Mouse (Mus musculus) C2C12 (cell line): ENCODE measurements around the gene Mkrn3. TPM values are rescaled to one million over a fixed set of nuclear protein-coding genes. Genes with fewer than 3 reads are reported as not detected.

Experiments
- H3K27me3 ChIP-seq: one replicate; pipeline ENCODE4 v1.6.1; 2011; ENCODE audit not compliant: control insufficient read depth, insufficient read depth, insufficient read length
- H3K36me3 ChIP-seq: one replicate; pipeline ENCODE4 v1.6.1; 2011; ENCODE audit not compliant: control insufficient read depth, insufficient read depth
- H3K4me3 ChIP-seq: one replicate; pipeline ENCODE4 v1.5.1; 2011; ENCODE audit warnings: mild to moderate bottlenecking, control low read depth; ENCODE audit not compliant: poor library complexity, insufficient read depth, severe bottlenecking
- H3K79me2 ChIP-seq: one replicate; pipeline ENCODE4 v1.6.1; 2011; ENCODE audit not compliant: control insufficient read depth, insufficient read depth
- H3K79me3 ChIP-seq: one replicate; pipeline ENCODE4 v1.6.1; 2011; ENCODE audit warnings: low read depth, control low read depth
- H3ac ChIP-seq: one replicate; pipeline ENCODE3; 2011; ENCODE audit warnings: low read depth; ENCODE audit not compliant: control insufficient read depth, insufficient read length
- CEBPB ChIP-seq: IDR thresholded peaks from one replicate; pipeline ENCODE4 v1.6.1; 2011; ENCODE audit warnings: low read depth, mild to moderate bottlenecking, control low read depth, moderate library complexity
- CTCF ChIP-seq: IDR thresholded peaks from one replicate; pipeline ENCODE4 v1.5.1; 2011; ENCODE audit not compliant: control insufficient read depth, insufficient read depth, insufficient read length
- FOSL1 ChIP-seq: IDR thresholded peaks from one replicate; pipeline ENCODE4 v1.8.0; 2011; ENCODE audit warnings: mild to moderate bottlenecking, low read length; ENCODE audit not compliant: poor library complexity, insufficient read depth, severe bottlenecking
- MAX ChIP-seq: IDR thresholded peaks from one replicate; pipeline ENCODE4 v1.6.1; 2011; ENCODE audit warnings: mild to moderate bottlenecking, control low read depth
- MYOD1 ChIP-seq: IDR thresholded peaks from one replicate; pipeline ENCODE4 v1.6.1; 2011; ENCODE audit warnings: low read depth; ENCODE audit not compliant: control insufficient read depth, insufficient read length
- MYOG ChIP-seq: IDR thresholded peaks from one replicate; pipeline ENCODE4 v1.6.1; 2011; ENCODE audit not compliant: control insufficient read depth, insufficient read length; ENCODE audit errors: extremely low read depth
- USF1 ChIP-seq: IDR thresholded peaks from one replicate; pipeline ENCODE4 v1.6.1; 2011; ENCODE audit warnings: low read depth, mild to moderate bottlenecking, control low read depth, moderate library complexity
- long read RNA-seq, 2 experiments: library from polyadenylated mRNA; unstranded; transcript quantifications; one replicate each; pipeline ENCODE4 v2.0.0; 2019 to 2020
- polyA plus RNA-seq: library from polyadenylated mRNA; unstranded; fragments of >200 nt; fragmentation: generic; extraction: Trizol; gene quantifications from one replicate; pipeline ENCODE4 v1.2.1, GENCODE M21; 2012; ENCODE audit warnings: missing spikeins

Mkrn3 gene
- 0.83 TPM for polyA plus RNA-seq
- long read RNA-seq, experiment 1, partial matches to known transcripts = 0 of 2 reads
- long read RNA-seq, experiment 1, other reads (novel, unspliced or antisense) = 0 of 2 reads
- long read RNA-seq, experiment 2, partial matches to known transcripts = 0 of 3 reads
- long read RNA-seq, experiment 2, other reads (novel, unspliced or antisense) = 0 of 3 reads

- Histone ChIP-seq H3K36me3 (no peaks in the 10 kb centered on the region), H3K79me2 (peaks cover 18% of the 10 kb centered on the region), H3K27me3 (peaks cover 3% of the 10 kb centered on the region), H3K4me3 (peak within 1 kb of the TSS; percentile 63), H3ac (peak within 1 kb of the TSS; percentile 58), H3K79me3 (peaks cover 6% of the 10 kb centered on the region)
- TF ChIP-seq MAX = peak; percentile 55
- no peak for TF ChIP-seq CEBPB
These were observed at the start of gene Mkrn3 for GRCm38 (mm10) chr7:62419493-62420360. Gene Mkrn3, minus strand, starts transcription at chr7:62420139.

- Histone ChIP-seq H3K27me3 (no peaks in the 10 kb centered on the region), H3K36me3 (no peaks in the 10 kb centered on the region), H3K79me2 (peaks cover 21% of the 10 kb centered on the region), H3ac (peak within 1 kb of the TSS; percentile 90), H3K4me3 (peak within 1 kb of the TSS; percentile 34), H3K79me3 (no peaks in the 10 kb centered on the region)
- TF ChIP-seq CEBPB (no peak), MYOD1 (no peak), USF1 (no peak), MYOG (no peak), CTCF (no peak), MAX (no peak), FOSL1 (no peak)
These were observed 44.2 kb upstream of the Mkrn3 start, which contains the start of gene Peg12 for GRCm38 (mm10) chr7:62463878-62464755. Gene Peg12, minus strand, starts transcription at chr7:62464510.

DNA sequence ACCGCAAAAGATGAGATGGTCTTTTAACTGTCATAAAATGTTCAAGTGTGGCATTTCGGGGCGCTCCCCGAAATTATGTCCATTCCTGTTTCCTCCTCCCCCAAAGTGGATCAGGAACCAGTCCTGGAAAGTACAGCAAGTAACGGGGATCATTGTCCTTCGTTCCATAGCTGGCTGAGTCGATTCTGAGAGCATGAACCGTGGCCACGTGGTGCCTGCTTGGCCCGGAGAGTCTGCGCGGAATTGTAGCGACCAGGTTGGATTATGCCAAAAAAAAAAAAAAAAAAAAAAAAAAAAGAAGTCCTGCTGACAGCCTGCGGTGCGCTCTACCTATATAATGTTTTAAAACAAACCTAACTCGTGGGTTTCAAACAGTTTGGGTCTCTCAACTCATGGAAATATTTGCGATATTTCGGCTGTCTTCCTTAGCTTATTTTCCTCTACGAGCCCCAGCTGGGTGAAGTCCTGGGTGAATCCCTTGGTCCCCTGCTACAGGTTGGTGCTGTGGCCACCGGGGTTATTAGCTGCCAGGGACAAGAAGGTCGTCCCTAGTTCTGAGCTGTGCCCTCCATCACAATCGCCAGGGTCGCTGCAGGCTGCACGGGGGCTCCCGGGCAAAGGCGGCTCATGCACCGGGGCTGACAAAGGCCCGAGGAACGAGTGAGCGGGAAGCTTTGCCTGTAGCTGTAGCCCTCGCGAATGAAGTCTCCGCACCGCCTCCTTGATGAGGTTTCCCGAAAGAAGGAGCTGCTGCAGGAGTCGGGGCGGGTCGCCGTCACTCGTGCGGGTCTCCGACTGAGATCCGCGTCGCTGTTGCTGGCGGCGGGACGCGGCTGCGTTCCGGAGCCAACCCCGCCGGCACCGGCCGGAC is 43.3 kb upstream of the Mkrn3 start:
- H3K79me2 ChIP-seq = peaks cover 21% of the 10 kb centered on the region
- peak overlapping the region; percentile 90 for H3ac ChIP-seq
- TF ChIP-seq USF1 (peak; percentile 76), MYOG (no peak)
- peak overlapping the region; percentile 34 for H3K4me3 ChIP-seq
- no peaks in the 10 kb centered on the region for H3K36me3 ChIP-seq
- H3K27me3 ChIP-seq = no peaks in the 10 kb centered on the region
- H3K79me3 ChIP-seq = no peaks in the 10 kb centered on the region

DNA sequence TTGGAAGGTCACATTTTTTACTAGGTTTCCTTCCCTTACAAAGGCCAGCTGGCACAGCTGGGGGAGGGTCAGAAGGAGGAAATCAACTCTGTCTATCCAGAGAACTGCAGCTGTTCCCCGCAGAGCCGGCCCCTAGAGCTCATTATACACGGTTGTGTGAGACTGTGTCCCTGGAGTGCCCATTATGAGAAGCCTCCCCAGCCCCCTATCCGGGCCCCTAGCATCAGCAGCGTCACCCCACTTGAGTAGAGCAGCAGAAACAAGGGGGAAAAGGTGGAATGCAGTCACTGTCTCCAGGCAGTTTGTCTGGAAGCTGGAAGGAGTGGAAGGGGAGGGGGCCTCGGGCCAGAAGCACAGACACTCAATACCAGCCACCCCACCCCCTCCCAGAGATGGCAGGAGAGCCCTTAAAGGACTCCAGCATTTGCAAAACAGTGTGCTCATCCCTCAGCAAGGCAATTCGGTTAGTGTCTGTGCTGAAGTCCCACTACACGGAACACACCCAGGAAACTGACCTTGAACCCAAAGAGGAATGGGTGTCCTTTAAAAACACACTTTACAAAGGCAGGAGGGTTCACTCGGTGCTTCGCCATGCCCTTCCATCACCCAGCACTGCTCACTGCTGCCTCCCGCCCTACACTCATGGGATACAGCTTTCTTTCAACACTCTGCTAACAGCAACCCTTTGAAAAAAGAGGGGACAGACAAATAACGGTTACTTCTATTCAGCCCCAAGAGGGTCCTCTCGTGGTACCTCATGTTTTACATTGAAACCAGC is 42.5 kb upstream of the Mkrn3 start:
- H3K27me3 ChIP-seq = no peaks in the 10 kb centered on the region
- TF ChIP-seq MYOD1 (no peak), CTCF (no peak), FOSL1 (no peak), USF1 (no peak), MAX (no peak), CEBPB (no peak), MYOG (no peak)
- no peaks in the 10 kb centered on the region for H3K79me3 ChIP-seq
- H3K36me3 ChIP-seq = no peaks in the 10 kb centered on the region
- peak overlapping the region; percentile 15 for H3ac ChIP-seq
- no peak overlapping the region for H3K4me3 ChIP-seq
- H3K79me2 ChIP-seq = peaks cover 21% of the 10 kb centered on the region

DNA sequence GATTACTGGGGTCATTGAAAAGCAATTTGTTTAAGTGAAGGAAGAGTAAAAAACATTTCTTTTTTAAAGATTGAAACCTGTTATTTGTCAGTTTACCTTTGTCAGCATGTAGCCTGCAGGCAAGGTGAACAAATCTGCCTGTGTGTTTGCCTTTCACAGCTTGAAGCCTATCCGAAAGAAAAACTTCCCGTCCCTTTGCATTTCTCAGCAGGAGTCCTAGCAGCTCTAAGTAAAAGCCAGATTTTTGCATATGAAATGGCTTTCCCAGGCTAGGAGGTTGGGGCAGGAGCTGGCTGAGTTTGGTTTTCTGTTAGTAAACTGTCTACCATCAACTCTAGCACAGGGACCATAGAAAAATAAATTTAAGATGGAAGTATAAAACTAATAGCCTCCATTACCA is 32.4 kb upstream of the Mkrn3 start:
- no peaks in the 10 kb centered on the region for H3K27me3 ChIP-seq
- H3K36me3 ChIP-seq = no peaks in the 10 kb centered on the region
- no peak overlapping the region for H3ac ChIP-seq
- no peaks in the 10 kb centered on the region for H3K79me2 ChIP-seq
- H3K4me3 ChIP-seq = no peak overlapping the region
- TF ChIP-seq FOSL1 (no peak), CEBPB (no peak)
- H3K79me3 ChIP-seq = no peaks in the 10 kb centered on the region
